Mouse (Mus musculus) C2C12 (cell line): ENCODE measurements around the gene E130308A19Rik. TPM values are rescaled to one million over a fixed set of nuclear protein-coding genes. Genes with fewer than 3 reads are reported as not detected.

Source experiments
- H3K27me3 ChIP-seq: one replicate; pipeline ENCODE4 v1.6.1; 2011; ENCODE audit not compliant: control insufficient read depth, insufficient read depth, insufficient read length
- H3K36me3 ChIP-seq: one replicate; pipeline ENCODE4 v1.6.1; 2011; ENCODE audit not compliant: control insufficient read depth, insufficient read depth
- H3K4me3 ChIP-seq: one replicate; pipeline ENCODE4 v1.5.1; 2011; ENCODE audit warnings: mild to moderate bottlenecking, control low read depth; ENCODE audit not compliant: poor library complexity, insufficient read depth, severe bottlenecking
- H3K79me2 ChIP-seq: one replicate; pipeline ENCODE4 v1.6.1; 2011; ENCODE audit not compliant: control insufficient read depth, insufficient read depth
- H3K79me3 ChIP-seq: one replicate; pipeline ENCODE4 v1.6.1; 2011; ENCODE audit warnings: low read depth, control low read depth
- H3ac ChIP-seq: one replicate; pipeline ENCODE3; 2011; ENCODE audit warnings: low read depth; ENCODE audit not compliant: control insufficient read depth, insufficient read length
- CEBPB ChIP-seq: IDR thresholded peaks from one replicate; pipeline ENCODE4 v1.6.1; 2011; ENCODE audit warnings: low read depth, mild to moderate bottlenecking, control low read depth, moderate library complexity
- CTCF ChIP-seq: IDR thresholded peaks from one replicate; pipeline ENCODE4 v1.5.1; 2011; ENCODE audit not compliant: control insufficient read depth, insufficient read depth, insufficient read length
- FOSL1 ChIP-seq: IDR thresholded peaks from one replicate; pipeline ENCODE4 v1.8.0; 2011; ENCODE audit warnings: mild to moderate bottlenecking, low read length; ENCODE audit not compliant: poor library complexity, insufficient read depth, severe bottlenecking
- MAX ChIP-seq: IDR thresholded peaks from one replicate; pipeline ENCODE4 v1.6.1; 2011; ENCODE audit warnings: mild to moderate bottlenecking, control low read depth
- MYOD1 ChIP-seq: IDR thresholded peaks from one replicate; pipeline ENCODE4 v1.6.1; 2011; ENCODE audit warnings: low read depth; ENCODE audit not compliant: control insufficient read depth, insufficient read length
- MYOG ChIP-seq: IDR thresholded peaks from one replicate; pipeline ENCODE4 v1.6.1; 2011; ENCODE audit not compliant: control insufficient read depth, insufficient read length; ENCODE audit errors: extremely low read depth
- USF1 ChIP-seq: IDR thresholded peaks from one replicate; pipeline ENCODE4 v1.6.1; 2011; ENCODE audit warnings: low read depth, mild to moderate bottlenecking, control low read depth, moderate library complexity
- polyA plus RNA-seq: library from polyadenylated mRNA; unstranded; fragments of >200 nt; fragmentation: generic; extraction: Trizol; gene quantifications from one replicate; pipeline ENCODE4 v1.2.1, GENCODE M21; 2012; ENCODE audit warnings: missing spikeins

The E130308A19Rik gene
- polyA plus RNA-seq, 1 experiment: 1.8 TPM

DNA sequence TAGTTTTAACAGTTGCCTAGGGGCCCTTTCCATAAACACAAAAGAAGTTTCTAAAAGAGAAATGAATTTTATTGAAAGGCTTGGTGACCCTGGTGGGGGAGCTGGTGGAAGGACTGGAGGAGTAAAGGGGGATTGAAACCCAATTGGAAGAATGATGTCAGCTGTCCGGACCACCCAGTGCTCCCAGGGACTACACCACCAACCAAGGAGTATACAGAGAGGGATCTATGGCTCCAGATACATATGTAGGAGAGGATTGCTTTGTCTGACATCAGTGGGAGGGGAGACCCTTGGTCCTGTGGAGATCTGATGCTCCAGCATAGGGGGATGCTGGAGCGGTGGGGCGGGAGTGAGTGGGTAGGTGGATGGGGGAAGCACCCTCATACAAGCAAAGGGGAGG lies 20.5 kb upstream of the E130308A19Rik start:
- Histone ChIP-seq H3ac (no peak overlapping the region), H3K36me3 (no peaks in the 10 kb centered on the region), H3K4me3 (no peak overlapping the region), H3K79me2 (no peaks in the 10 kb centered on the region), H3K79me3 (no peaks in the 10 kb centered on the region), H3K27me3 (no peaks in the 10 kb centered on the region)
- TF ChIP-seq USF1 (no peak), FOSL1 (no peak), MYOD1 (no peak), CTCF (no peak), MYOG (no peak), MAX (no peak), CEBPB (no peak)

DNA sequence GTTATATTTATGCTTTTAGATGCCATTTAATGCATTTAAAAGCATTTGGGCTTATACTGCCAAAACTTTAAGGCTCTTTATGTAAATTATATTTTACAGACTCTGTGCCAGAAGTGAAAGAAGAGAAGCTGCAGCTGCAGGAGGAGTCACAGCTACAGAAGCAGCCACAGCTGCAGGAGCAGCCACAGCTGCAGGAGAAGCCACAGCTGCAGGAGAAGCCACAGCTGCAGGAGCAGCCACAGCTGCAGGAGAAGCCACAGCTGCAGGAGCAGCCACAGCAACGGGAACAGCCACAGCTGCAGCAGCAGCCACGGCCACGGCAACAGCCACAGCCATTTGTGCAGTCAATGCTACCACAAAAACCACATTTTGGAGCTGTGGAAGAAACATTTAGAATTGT lies 15.6 kb upstream of the E130308A19Rik start:
- H3K79me3 ChIP-seq: no peaks in the 10 kb centered on the region
- no peaks in the 10 kb centered on the region for H3K79me2 ChIP-seq
- peak; percentile 87 for TF ChIP-seq MYOD1
- no peak for TF ChIP-seq MYOG
- no peak overlapping the region for H3ac ChIP-seq
- no peak overlapping the region for H3K4me3 ChIP-seq
- H3K36me3 ChIP-seq: no peaks in the 10 kb centered on the region
- no peaks in the 10 kb centered on the region for H3K27me3 ChIP-seq

DNA sequence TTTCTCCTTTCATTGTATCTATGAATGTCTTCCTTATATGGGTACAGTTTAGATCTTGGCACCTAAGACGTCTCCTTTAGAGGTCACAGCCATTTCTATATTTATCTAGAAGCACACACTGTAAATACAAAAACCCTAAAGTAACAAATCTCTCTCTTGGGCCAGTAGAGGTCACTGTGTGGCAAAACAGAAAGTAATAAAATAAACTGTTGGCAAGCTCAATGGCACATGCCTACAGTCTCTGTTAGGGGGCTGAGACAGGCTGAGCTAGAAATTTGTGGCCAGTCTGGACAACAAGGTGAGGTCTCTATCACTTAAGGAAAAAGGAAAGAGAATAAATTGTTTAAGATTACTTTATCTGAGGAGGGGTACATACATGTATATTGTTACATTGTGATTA lies 11.0 kb upstream of the E130308A19Rik start:
- H3K79me3 ChIP-seq: no peaks in the 10 kb centered on the region
- H3K27me3 ChIP-seq: no peaks in the 10 kb centered on the region
- H3K4me3 ChIP-seq: no peak overlapping the region
- H3ac ChIP-seq: no peak overlapping the region
- no peaks in the 10 kb centered on the region for H3K36me3 ChIP-seq
- TF ChIP-seq FOSL1 (no peak), MAX (no peak), USF1 (no peak), CTCF (no peak), MYOD1 (no peak), CEBPB (no peak), MYOG (no peak)
- no peaks in the 10 kb centered on the region for H3K79me2 ChIP-seq

DNA sequence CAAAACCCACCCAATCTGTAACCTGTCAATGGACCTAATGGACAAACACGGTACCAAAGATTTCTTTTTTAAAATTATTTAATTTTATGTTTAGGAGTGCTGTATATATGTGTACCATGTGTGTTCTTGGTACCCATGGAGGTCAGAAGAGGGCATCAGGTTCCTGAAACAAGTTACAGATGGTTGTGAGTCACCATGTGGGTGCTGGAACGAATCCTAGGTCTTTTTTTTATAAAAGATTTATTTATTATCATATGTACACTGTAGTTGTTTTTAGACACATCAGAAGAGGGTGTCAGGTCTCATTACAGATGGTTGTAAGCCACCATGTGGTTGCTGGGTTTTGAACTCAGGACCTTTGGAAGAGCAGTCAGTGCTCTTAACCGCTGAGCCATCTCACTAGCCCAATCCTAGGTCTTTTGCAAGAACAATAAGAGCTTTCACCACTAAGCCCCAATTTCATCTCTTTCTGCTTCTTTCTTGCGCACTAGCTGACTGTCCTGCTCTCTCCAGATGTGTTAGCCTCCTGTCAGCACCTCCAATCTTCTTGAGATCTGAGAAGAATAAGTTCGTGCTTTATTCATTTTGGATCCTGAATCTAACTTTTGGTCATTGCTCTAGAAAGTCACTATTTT lies 6.3 kb upstream of the E130308A19Rik start:
- Histone ChIP-seq H3K79me2 (no peaks in the 10 kb centered on the region), H3K79me3 (no peaks in the 10 kb centered on the region), H3K27me3 (no peaks in the 10 kb centered on the region), H3K4me3 (no peak overlapping the region), H3K36me3 (no peaks in the 10 kb centered on the region), H3ac (no peak overlapping the region)
- TF ChIP-seq USF1 (no peak), CTCF (no peak), FOSL1 (no peak), MAX (no peak), MYOG (no peak), CEBPB (no peak), MYOD1 (no peak)

DNA sequence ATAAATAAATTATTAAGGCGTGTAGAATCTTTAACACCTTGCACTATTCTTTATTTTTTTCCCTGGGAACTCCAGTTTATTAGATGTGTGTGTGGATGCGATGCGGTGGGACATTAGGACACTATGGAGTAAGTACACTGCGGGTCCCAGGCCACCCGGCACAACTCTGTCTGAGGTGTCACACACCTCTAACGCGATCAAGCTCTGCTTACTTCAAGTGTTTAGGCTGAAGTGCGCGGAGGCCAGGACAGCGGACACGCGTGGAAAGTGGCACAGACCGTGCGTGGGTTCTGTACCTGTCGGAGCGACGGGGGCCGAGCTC lies 374 bp upstream of the E130308A19Rik start:
- Histone ChIP-seq H3K36me3 (no peaks in the 10 kb centered on the region), H3K79me3 (no peaks in the 10 kb centered on the region), H3K79me2 (no peaks in the 10 kb centered on the region), H3K27me3 (no peaks in the 10 kb centered on the region), H3ac (peak overlapping the region; percentile 95), H3K4me3 (peak overlapping the region; percentile 53)
- TF ChIP-seq MYOG (no peak), MAX (no peak), CEBPB (no peak), FOSL1 (no peak)

DNA sequence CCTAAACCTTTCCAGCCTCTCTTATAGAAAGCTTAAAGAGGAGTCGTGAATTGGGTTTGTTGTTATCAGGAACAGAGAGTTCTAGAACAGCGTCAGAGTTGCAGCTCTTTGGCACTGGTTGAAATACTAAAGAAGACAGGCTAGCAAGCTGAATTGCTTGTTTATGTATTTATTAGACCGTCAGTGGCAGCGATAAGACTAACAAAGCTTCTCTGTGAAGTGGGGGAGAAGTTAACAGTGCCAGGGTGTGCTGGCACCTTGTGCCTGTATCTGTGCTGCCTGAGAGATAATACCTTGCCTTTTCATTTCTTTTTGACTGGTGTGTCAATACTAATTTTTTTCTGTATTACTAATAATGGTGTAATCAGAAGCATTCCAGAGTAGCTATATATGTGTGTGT lies 2.2 kb downstream of the E130308A19Rik start:
- no peak for TF ChIP-seq CEBPB
- TF ChIP-seq MYOD1: no peak
- TF ChIP-seq FOSL1: no peak
- TF ChIP-seq USF1: no peak
- no peak for TF ChIP-seq MYOG
- no peak for TF ChIP-seq MAX
- TF ChIP-seq CTCF: no peak
- H3K36me3 ChIP-seq: no peaks in the 10 kb centered on the region
- no peak overlapping the region for H3ac ChIP-seq
- no peak overlapping the region for H3K4me3 ChIP-seq
- H3K27me3 ChIP-seq: no peaks in the 10 kb centered on the region
- no peaks in the 10 kb centered on the region for H3K79me2 ChIP-seq
- no peaks in the 10 kb centered on the region for H3K79me3 ChIP-seq
